ENCODE assay signal across 12 mouse cellular contexts in the genomic region with DNA sequence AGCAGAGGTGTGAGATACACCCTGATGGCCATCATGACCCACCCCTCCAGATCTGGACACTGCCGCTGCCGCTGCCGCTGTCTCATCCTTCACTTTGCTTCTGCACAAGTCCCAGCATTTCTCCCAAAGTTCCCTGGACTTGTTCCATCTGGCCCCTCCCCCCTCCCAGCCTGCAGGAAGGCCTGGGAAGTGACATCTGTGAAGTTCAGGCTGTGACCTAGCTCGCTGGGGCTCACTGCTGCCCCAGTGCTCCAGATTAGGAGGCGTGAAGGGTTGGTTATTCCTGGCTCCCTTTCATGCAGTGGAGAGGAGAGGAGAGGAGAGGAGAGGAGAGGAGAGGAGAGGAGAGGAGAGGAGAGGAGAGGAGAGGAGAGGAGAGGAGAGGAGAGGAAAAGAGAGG. TPM values are rescaled to one million over a fixed set of nuclear protein-coding genes. Genes with fewer than 3 reads are reported as not detected.
DNase-seq lines count a peak whose midpoint lies in the region; ATAC-seq and TF ChIP-seq lines count a peak whose summit lies in the region.
"Had no signal": no experiment of that assay in that cellular context is flagged by ENCODE, and none has a peak within 500 bp of the region (broad histone marks: within the 10 kb centered on the region; RNA-seq: fewer than 3 reads in every experiment).

No protein-coding gene starts in this region.

- ATAC-seq in heart, embryonic 11.5 days (replicated peaks; ENCODE audit: insufficient number of reproducible peaks, low FRiP score, low TSS enrichment): no peak; the same call in 1 of the 2 replicates
- ATAC-seq in lung, embryonic 16.5 days (ENCODE audit: low read depth): 0 out of 2 replicates have a peak, but pooled peaks have one; percentile 23
- peak; percentile 63 for ATAC-seq in heart, embryonic 16.5 days (replicated peaks; ENCODE audit: extremely low read depth, insufficient read depth, low FRiP score)
- no peak for ATAC-seq in forebrain, embryonic 15.5 days (replicated peaks)

- H3K27ac ChIP-seq in heart, embryonic 11.5 days (ENCODE audit: low read depth, low read length): no peak overlapping the region
- no peak overlapping the region for H3K27ac ChIP-seq in lung, embryonic 16.5 days (ENCODE audit: low read length)
- H3K27ac ChIP-seq in heart, embryonic 16.5 days (ENCODE audit: low read length): no peak overlapping the region
- no peak overlapping the region for H3K27ac ChIP-seq in forebrain, embryonic 15.5 days (replicated peaks)
- H3K27ac ChIP-seq: embryonic facial prominence, embryonic 13.5 days had no signal

- no peak overlapping the region for H3K9ac ChIP-seq in heart, embryonic 11.5 days (ENCODE audit: low read depth, low read length)
- no peak overlapping the region for H3K9ac ChIP-seq in lung, embryonic 16.5 days (ENCODE audit: low read length)
- H3K9ac ChIP-seq in heart, embryonic 16.5 days (ENCODE audit: low read length): no peak overlapping the region
- H3K9ac ChIP-seq in forebrain, embryonic 15.5 days (replicated peaks): no peak overlapping the region
- H3K9ac ChIP-seq: embryonic facial prominence, embryonic 13.5 days had no signal

- TF ChIP-seq CTCF in lung, adult 2 months (IDR thresholded peaks at IDR 0.05; ENCODE audit: insufficient read depth, low read length): no peak

- no peaks in the 10 kb centered on the region for H3K9me3 ChIP-seq in heart, embryonic 11.5 days (replicated peaks; ENCODE audit: control insufficient read depth, low read length)
- no peaks in the 10 kb centered on the region for H3K9me3 ChIP-seq in lung, embryonic 16.5 days (ENCODE audit: control insufficient read depth, low read length)
- H3K9me3 ChIP-seq in heart, embryonic 16.5 days (replicated peaks; ENCODE audit: control insufficient read depth, low read length): no peaks in the 10 kb centered on the region
- H3K9me3 ChIP-seq in forebrain, embryonic 15.5 days: no peaks in the 10 kb centered on the region
- H3K9me3 ChIP-seq: embryonic facial prominence, embryonic 13.5 days had no signal

- no peak overlapping the region for H3K4me3 ChIP-seq in heart, embryonic 11.5 days (ENCODE audit: low read depth, low read length)
- H3K4me3 ChIP-seq in lung, embryonic 16.5 days (ENCODE audit: low read length): no peak overlapping the region
- H3K4me3 ChIP-seq in lung, adult 2 months (replicated peaks; ENCODE audit: extremely low read depth, low read depth, low read length): no peak overlapping the region
- no peak overlapping the region for H3K4me3 ChIP-seq in heart, embryonic 16.5 days (ENCODE audit: low read length)
- no peak overlapping the region for H3K4me3 ChIP-seq in forebrain, embryonic 15.5 days
- H3K4me3 ChIP-seq: embryonic facial prominence, embryonic 13.5 days had no signal

- H3K27me3 ChIP-seq in heart, embryonic 11.5 days (ENCODE audit: control insufficient read depth, insufficient read depth, low read length): no peaks in the 10 kb centered on the region
- H3K27me3 ChIP-seq in lung, embryonic 16.5 days (ENCODE audit: control insufficient read depth, insufficient read depth, low read depth, low read length): no peaks in the 10 kb centered on the region
- H3K27me3 ChIP-seq in heart, embryonic 16.5 days (ENCODE audit: control insufficient read depth, insufficient read depth, low read length): no peaks in the 10 kb centered on the region
- H3K27me3 ChIP-seq in forebrain, embryonic 15.5 days: no peaks in the 10 kb centered on the region
- H3K27me3 ChIP-seq: embryonic facial prominence, embryonic 13.5 days had no signal

- peaks cover 4% of the 10 kb centered on the region; the same call in 1 of the 2 replicates for H3K4me1 ChIP-seq in heart, embryonic 11.5 days (ENCODE audit: control insufficient read depth, insufficient read depth, low read length)
- H3K4me1 ChIP-seq in lung, embryonic 16.5 days (replicated peaks; ENCODE audit: control insufficient read depth, insufficient read depth, low read length): peaks cover 5% of the 10 kb centered on the region; the same call in 1 of the 2 replicates
- H3K4me1 ChIP-seq in lung, adult 2 months (ENCODE audit: control insufficient read depth, insufficient read depth, low read length): no peaks in the 10 kb centered on the region
- H3K4me1 ChIP-seq in heart, embryonic 16.5 days (ENCODE audit: control insufficient read depth, insufficient read depth, low read length): no peaks in the 10 kb centered on the region
- no peaks in the 10 kb centered on the region for H3K4me1 ChIP-seq in forebrain, embryonic 15.5 days
- H3K4me1 ChIP-seq: embryonic facial prominence, embryonic 13.5 days had no signal

- H3K36me3 ChIP-seq in heart, embryonic 11.5 days (ENCODE audit: control insufficient read depth, insufficient read depth, low read length): no peaks in the 10 kb centered on the region
- H3K36me3 ChIP-seq in lung, embryonic 16.5 days (ENCODE audit: control insufficient read depth, insufficient read depth, low read length): no peaks in the 10 kb centered on the region
- no peaks in the 10 kb centered on the region for H3K36me3 ChIP-seq in heart, embryonic 16.5 days (ENCODE audit: control insufficient read depth, insufficient read depth)
- no peaks in the 10 kb centered on the region for H3K36me3 ChIP-seq in forebrain, embryonic 15.5 days
- H3K36me3 ChIP-seq: embryonic facial prominence, embryonic 13.5 days had no signal

- no peak overlapping the region for H3K4me2 ChIP-seq in heart, embryonic 11.5 days
- no peak overlapping the region for H3K4me2 ChIP-seq in lung, embryonic 16.5 days (ENCODE audit: low read depth, low read length)
- H3K4me2 ChIP-seq in heart, embryonic 16.5 days (ENCODE audit: low read depth, low read length): no peak overlapping the region
- no peak overlapping the region for H3K4me2 ChIP-seq in forebrain, embryonic 15.5 days (replicated peaks)
- H3K4me2 ChIP-seq: embryonic facial prominence, embryonic 13.5 days had no signal

- DNase-seq in heart, adult 11 months: peak; percentile 93
- DNase-seq in lung, adult 2 months: no peak
- peak; percentile 8 for DNase-seq in skeletal muscle tissue, adult 2 months (ENCODE audit: low read depth, low spot score)
- no peak for DNase-seq in MN1 (ENCODE audit: low spot score)
- DNase-seq: cerebellum, adult 11 months; right cerebral cortex, adult 18-20 months had no signal

- WGBS in heart, embryonic 11.5 days (ENCODE audit: insufficient replicate concordance): 33% methylated on average over 5 of the region's 5 CpGs
- WGBS in lung, embryonic 16.5 days: 27% methylated on average over 5 of the region's 5 CpGs
- 29% methylated on average over 5 of the region's 5 CpGs for WGBS in lung, adult 2 months
- 31% methylated on average over 5 of the region's 5 CpGs for WGBS in heart, embryonic 16.5 days
- WGBS in forebrain, embryonic 15.5 days: 77% methylated on average over 5 of the region's 5 CpGs

- no peak for TF ChIP-seq POLR2A in lung, adult 2 months (IDR thresholded peaks at IDR 0.05; ENCODE audit: borderline replicate concordance, extremely low read depth, low read depth, low read length)

RNA-seq across cellular contexts. Expression of a gene that starts 30.6 kb away (rescaled TPM):
- polyA plus RNA-seq in heart, embryonic 11.5 days (2014; fragmentation: Nextera tagmentation; extraction: Ambion mirVana): not detected in 2 replicates
- 0.13 and 0.19 TPM in 2 replicates for polyA plus RNA-seq in lung, embryonic 16.5 days (2015; fragmentation: Nextera tagmentation; extraction: Ambion mirVana)
- polyA plus RNA-seq in lung, adult 2 months (2012; rRNA removed): 0.07 and 0.46 TPM in 2 replicates
- 0.19 and 0.53 TPM in 2 replicates for polyA plus RNA-seq in heart, embryonic 16.5 days (2015; fragmentation: Nextera tagmentation; extraction: Ambion mirVana)
- not detected in 2 replicates for polyA plus RNA-seq in forebrain, embryonic 15.5 days (2015; fragmentation: Nextera tagmentation; extraction: Ambion mirVana)
- polyA plus RNA-seq: hindbrain, embryonic 11.5 days had no signal

Comparison
In these comparisons a context has a peak if more than half of its experiments do, and no peak if none do; other contexts are left out.
1. ATAC-seq: peak in lung, embryonic 16.5 days (single experiment) and heart, embryonic 16.5 days (single experiment); none in heart, embryonic 11.5 days (single experiment) and forebrain, embryonic 15.5 days (single experiment).
2. DNase-seq: peak in heart, adult 11 months (single experiment) and skeletal muscle tissue, adult 2 months (single experiment); none in lung, adult 2 months (single experiment) and MN1 (single experiment).